Mouse (Mus musculus) cerebellum, adult 2 months (tissue): ENCODE measurements around the gene Sbf2.
A peak's percentile ranks its signal among the peaks of the same experiment; 100 is the strongest.

Experiments
- CTCF ChIP-seq: fragments of 200-500 bp; IDR thresholded peaks from 2 replicates; pipeline ENCODE4 v1.5.1; 2011; ENCODE audit warnings: low read depth, mild to moderate bottlenecking, control low read depth, low read length, moderate library complexity, borderline replicate concordance; ENCODE audit not compliant: insufficient read depth
- POLR2A ChIP-seq: fragments of 200-500 bp; IDR thresholded peaks from 2 replicates; pipeline ENCODE4 v1.6.1; 2011; ENCODE audit warnings: low read length, control low read depth, borderline replicate concordance; ENCODE audit not compliant: insufficient read depth

DNA sequence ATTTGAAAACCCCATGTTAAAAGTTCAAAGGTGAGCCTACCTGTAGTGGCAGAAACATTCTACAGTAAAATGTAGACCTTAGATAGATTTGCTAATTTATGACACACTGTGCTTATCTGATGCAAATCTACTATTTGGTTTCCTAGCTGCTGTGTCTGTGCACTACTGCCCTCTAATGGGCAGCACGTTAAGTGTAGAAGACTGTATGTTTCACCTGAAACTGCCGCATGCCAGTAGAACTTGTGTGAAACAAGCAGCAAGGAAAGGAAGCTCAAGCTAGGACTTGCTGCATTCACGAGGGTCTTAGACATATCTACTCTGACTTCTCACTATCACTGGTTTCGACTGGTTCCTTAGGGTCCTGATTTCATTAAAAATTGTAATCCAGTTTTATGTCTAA lies 182.4 kb downstream of the Sbf2 start:
- TF ChIP-seq CTCF (peak; percentile 56), POLR2A (no peak)
